Mouse (Mus musculus): Measurements from ENCODE around the gene Iffo2.

DNA sequence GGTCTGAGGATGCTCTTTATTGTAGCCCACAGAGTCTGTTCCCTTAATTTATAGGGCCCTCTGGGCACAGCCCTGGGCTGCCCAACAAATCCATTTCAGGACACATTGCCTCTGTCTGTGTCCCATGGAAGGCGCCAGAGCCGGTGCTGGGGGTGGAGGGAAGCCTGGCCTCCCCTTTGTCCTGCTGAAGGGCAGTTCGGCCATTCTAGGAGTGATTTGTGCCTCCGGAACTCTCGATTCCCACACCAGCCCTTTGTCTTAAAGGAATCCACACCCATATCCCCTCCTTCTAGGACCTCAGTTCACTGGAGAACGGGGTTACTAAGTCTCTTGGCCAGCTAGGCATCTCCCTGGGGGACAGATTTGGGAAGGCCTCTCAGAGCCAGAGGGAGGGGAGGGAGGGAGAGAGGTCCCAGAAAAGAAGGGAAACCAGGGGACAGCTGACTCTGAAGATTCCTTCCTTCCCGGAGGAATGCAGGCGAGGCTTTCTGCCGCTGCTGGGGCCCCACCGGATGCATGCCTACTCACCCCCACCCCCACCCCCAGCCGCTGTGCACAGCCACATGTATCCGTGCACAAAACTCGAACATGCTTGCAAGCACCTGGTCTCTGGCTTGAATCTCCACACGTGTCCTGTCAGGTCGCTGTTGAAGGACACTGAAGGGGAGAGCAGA is 50.5 kb downstream of the Iffo2 start:
- no peak for TF ChIP-seq EP300 (IDR thresholded peaks at IDR 0.05)
- no peak for TF ChIP-seq CTCF (IDR thresholded peaks at IDR 0.05)
